Mouse (Mus musculus) heart, adult 18-20 months (tissue): ENCODE data around the gene Maml2. TPM values are rescaled to one million over a fixed set of nuclear protein-coding genes. Genes with fewer than 3 reads are reported as not detected.

Experiments used
- DNase-seq, 2 experiments: peaks; one replicate each; pipeline ENCODE4 v3.0.0; 2021 to 2022; ENCODE audit warnings: mixed read lengths in 1 of 2
- long read RNA-seq, 2 experiments: library from polyadenylated mRNA; stranded (forward); transcript quantifications; one replicate each; pipeline ENCODE4 v2.0.0; 2021
- total RNA-seq, 2 experiments: library from RNA; stranded (reverse); gene quantifications; 2 replicates each; pipeline ENCODE4 v1.2.3; 2021

Maml2 gene
- 1 to 10 TPM; 5.3 to 6.0 TPM for total RNA-seq
- long read RNA-seq, experiment 1, partial matches to known transcripts = 1 of 1 reads
- long read RNA-seq, experiment 1, other reads (novel, unspliced or antisense) = 0 of 1 reads
- long read RNA-seq, experiment 2, partial matches to known transcripts = 0 of 1 reads
- long read RNA-seq, experiment 2, other reads (novel, unspliced or antisense) = 1 of 1 reads

GRCm38 (mm10) chr9:13297668-13298512 is at the start of gene Maml2:
Gene Maml2, plus strand, starts transcription at chr9:13297957.
- peak; percentile 80 to 83 for DNase-seq

GRCm38 (mm10) chr9:13248104-13248503 is 49.7 kb upstream of the Maml2 start:
- DNase-seq = no peak

GRCm38 (mm10) chr9:13251251-13251650 is 46.5 kb upstream of the Maml2 start:
- no peak for DNase-seq

- no peak for DNase-seq
These were observed 41.0 kb upstream of the Maml2 start for GRCm38 (mm10) chr9:13256726-13257125.

GRCm38 (mm10) chr9:13258173-13258572 is 39.6 kb upstream of the Maml2 start:
- DNase-seq = no peak

- no peak for DNase-seq
These were observed 36.8 kb upstream of the Maml2 start for GRCm38 (mm10) chr9:13260980-13261379.

- DNase-seq = no peak
These were observed 24.5 kb upstream of the Maml2 start for GRCm38 (mm10) chr9:13273219-13273618.

- no peak for DNase-seq
These were observed 10.3 kb upstream of the Maml2 start for GRCm38 (mm10) chr9:13287482-13287881.

GRCm38 (mm10) chr9:13296274-13297121 is 1.3 kb upstream of the Maml2 start:
- peak; percentile 89 to 95 for DNase-seq

- DNase-seq = peak in 1 of 2 experiments; percentile 66
These were observed 562 bp upstream of the Maml2 start for GRCm38 (mm10) chr9:13297122-13297667.

GRCm38 (mm10) chr9:13298513-13298878 is 739 bp downstream of the Maml2 start:
- DNase-seq = peak in 1 of 2 experiments; percentile 52

- DNase-seq = peak; percentile 58 to 62
These were observed 1.4 kb downstream of the Maml2 start for GRCm38 (mm10) chr9:13299190-13299589.

- peak; percentile 54 to 67 for DNase-seq
These were observed 2.3 kb downstream of the Maml2 start for GRCm38 (mm10) chr9:13300041-13300441.

- DNase-seq = no peak
These were observed 3.4 kb downstream of the Maml2 start for GRCm38 (mm10) chr9:13300891-13301782.

GRCm38 (mm10) chr9:13302183-13302825 is 4.5 kb downstream of the Maml2 start:
- no peak for DNase-seq

- DNase-seq = no peak
These were observed 5.5 kb downstream of the Maml2 start for GRCm38 (mm10) chr9:13303099-13303771.

GRCm38 (mm10) chr9:13303976-13304375 is 6.2 kb downstream of the Maml2 start:
- DNase-seq = peak; percentile 69 to 80

GRCm38 (mm10) chr9:13306471-13306870 is 8.7 kb downstream of the Maml2 start:
- DNase-seq = no peak

GRCm38 (mm10) chr9:13307226-13307625 is 9.5 kb downstream of the Maml2 start:
- peak in 1 of 2 experiments; percentile 25 for DNase-seq

GRCm38 (mm10) chr9:13308718-13309117 is 11.0 kb downstream of the Maml2 start:
- DNase-seq = no peak
